Mouse (Mus musculus) liver, embryonic 14.5 days (tissue): Measurements from ENCODE around the gene Pan3.

Experiments
- CTCF ChIP-seq: IDR thresholded peaks from 2 replicates; pipeline ENCODE4 v1.5.1; 2016; ENCODE audit warnings: antibody characterized with exemption, low read depth, control low read depth
- EP300 ChIP-seq: IDR thresholded peaks from 2 replicates; pipeline ENCODE4 v1.6.1; 2016; ENCODE audit warnings: antibody characterized with exemption, low read depth

DNA sequence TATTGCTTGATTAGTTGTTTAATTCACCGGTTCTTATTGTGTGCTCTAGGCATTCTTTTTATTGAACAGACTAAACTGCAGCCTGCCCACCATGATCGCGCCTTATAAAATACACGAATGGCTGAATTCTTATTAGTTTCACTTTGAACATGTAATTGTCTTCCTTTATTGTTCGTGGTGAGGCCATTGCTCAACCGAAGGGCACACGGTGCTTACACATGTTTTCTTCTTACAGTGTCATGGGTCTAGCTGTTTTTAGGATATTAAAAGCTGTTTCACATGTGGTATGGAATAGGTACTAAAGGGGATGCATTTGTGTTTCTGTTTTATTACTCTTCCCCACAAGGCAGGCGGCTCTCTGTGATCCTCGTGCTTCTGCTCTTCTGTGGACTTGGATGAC is 81.4 kb downstream of the Pan3 start:
- TF ChIP-seq CTCF (no peak), EP300 (no peak)
